Mouse (Mus musculus): ENCODE data around the gene Gga2.

Gga2 gene

DNA sequence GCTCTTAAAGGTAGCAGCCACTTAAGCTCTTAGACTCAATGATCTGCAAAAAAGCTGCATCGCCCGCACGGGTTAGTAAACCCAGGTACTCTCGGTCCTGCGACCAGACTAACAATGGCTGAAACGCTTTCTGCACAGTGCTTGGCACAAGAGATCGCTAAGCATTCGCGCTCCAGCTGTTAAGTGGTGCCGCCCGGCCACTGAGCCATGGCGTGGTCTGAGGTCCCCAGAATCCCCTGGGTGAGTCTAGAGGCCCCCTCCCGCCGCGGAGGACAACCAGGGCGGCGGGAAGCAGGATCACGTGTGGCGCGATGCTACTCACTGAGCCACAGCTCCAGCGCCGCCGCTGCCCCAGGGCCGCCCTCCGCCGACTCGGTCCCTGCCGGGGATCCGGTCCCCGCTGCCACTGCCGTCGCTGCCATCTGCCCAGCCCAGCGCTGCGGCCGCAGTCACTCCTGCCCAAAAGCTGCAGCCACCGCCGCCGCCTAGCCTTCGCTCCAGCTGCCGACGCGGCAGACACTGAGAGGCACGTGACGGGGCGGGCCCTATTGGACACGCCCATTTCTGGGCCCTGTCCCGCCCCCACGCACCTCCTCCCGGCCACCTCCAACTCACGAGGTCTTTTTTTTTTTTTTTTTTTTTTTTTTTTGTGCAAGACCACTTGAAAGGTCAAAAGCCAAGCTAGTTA, at the start of gene Gga2:
Gga2 (minus strand) TSS at position 556 of the 688 bp plus-strand sequence.
- in situ Hi-C loops (cut with MboI), result no loop called here

DNA sequence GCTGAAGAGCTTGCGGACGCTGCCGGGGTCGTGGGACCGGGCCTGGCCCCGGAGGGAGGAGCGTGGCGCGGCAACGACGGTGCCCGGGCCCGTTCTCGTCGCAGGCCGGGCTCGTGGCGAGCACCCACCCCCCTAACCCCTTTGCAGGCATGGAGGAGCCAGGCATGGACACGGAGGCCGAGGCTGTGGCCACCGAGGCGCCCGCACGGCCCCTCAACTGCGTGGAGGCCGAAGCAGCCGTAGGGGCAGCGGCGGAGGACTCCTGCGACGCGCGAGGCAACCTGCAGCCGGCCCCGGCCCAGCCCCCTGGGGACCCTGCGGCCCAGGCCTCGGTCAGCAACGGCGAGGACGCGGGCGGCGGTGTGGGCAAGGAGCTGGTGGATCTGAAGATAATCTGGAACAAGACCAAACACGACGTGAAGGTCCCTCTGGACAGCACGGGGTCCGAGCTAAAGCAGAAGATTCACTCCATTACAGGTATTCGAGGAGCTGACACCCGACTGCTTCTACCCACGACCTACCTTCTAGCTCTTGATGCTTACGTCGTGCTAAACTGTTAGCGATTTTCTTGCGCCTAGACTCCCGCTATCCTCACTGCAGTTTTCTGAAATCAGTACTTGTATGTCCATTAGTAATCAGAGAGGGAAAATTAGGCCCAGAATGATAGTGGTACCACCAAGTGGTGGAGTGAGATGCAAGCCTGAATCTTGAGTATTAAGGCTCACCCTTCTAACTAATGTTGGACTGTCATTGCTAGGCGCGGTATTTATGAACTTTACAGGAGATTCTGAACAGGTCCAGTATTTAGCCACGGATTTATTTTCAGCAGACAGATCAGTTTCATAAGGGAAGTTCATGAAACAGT, 46.7 kb upstream of the Gga2 start:
- in situ Hi-C loops (cut with MboI), result no loop called here

DNA sequence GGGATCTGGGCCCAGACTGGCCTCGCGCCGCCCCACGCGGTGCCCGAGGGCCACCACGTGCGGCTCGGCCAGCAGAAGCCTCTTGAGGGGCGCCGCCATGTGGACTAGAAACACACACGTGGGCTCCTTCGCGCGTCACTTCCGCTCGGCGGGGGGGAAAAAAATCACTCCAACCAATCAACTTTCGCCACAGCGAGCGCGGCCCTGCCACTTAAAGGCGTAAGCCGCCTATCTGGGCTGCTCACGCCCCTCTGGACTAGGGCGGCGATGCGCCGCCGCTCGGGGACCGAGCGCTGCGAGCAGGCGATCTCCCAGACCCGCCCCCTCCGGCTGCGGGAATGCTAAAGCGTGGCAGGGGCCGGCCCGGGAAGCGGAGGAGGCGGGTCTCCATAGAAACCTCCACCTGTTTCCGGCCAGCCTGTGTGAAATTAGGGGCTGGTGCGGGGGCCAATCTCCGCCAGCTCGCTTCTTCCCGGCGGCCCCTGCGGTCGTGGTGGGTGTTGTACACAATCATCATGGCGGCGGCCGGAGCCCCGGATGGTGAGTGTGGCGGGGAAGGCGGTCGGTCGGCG, 46.0 kb upstream of the Gga2 start, which contains the start of the genes Ubfd1 and Ears2:
Ubfd1 (plus strand) TSS at position 231 of the 572 bp plus-strand sequence.
Ears2 (minus strand) TSS at position 319 of the 572 bp plus-strand sequence.
- in situ Hi-C loops (cut with MboI), result no loop called here

DNA sequence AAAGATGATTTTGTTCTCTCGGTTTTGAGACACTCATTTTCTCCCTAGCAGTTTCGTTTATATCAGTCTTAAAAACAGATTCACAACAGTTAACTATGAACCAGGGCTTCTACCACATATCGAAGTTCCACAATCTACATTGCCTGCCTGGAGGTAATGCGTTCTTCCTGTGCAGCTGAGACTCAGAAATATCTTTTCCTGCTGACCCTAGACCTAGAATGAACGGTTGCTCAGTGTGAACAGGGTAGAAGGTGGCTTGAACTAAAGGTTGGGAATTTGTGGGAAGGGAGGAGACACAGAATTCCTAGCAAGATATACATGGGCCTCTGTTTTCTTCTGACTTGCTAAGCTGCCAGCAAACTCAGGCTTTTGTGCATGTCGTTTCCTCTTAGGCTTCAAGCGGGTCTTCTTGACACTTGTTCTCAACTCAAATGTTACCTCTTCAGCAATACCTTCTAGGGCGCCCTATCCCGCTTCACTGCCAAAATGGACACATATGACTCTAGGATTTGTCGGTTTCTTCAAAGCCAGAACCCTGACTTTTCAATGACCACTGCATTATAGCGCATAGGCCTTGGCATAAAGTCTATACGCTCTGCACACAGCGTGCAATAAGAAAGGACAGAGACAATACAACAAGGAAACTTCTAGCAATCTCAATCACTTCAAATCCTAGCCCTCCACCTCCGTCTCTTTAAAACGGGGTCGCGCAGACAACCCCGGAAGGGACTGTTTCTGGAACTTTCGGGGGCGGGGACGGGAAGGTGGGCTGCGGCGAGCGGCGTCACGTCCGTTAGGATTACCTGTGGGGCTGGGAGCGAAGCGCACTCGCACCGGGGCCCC, 45.3 kb upstream of the Gga2 start:
- in situ Hi-C loops (cut with MboI), result no loop called here

DNA sequence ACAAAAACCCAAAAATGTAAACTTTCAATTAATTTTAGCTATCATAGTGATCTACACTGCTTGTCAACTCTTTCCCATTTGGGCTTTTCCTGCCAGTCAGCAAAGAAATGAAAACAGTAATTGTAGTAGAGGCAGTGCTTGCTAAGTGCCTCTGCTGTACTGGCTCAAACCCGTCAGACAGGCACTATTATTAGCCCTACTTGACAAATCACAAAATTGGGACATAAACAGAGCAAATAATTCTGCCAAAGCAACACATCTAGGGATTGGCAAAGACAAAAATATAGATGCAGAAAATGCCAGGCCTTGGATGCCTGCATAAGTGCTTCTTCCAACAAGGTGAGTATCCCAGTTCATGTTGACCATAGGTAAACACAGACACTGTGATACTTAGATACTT, 44.6 kb upstream of the Gga2 start:
- in situ Hi-C loops (cut with MboI), result no loop called here

DNA sequence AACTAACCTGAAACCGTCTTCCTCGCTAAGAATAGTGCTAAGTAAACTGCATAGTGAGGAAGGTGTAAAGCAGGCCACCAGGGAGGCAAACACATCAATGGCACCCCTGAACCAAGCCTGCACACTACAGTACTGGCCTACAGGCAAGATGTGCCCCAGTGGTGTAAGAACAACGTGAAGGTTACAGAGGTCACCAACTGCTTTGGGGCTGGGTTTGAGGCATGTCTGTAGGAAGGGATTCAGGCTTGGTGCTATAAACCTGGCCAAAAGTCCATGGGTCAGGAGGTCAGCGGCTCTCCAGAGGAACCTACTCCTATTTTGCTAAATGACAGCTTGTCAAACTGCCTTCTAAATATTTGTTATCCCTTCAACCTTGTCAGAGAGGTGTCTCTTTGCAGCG, 35.6 kb upstream of the Gga2 start:
- in situ Hi-C loops (cut with MboI), result no loop called here

DNA sequence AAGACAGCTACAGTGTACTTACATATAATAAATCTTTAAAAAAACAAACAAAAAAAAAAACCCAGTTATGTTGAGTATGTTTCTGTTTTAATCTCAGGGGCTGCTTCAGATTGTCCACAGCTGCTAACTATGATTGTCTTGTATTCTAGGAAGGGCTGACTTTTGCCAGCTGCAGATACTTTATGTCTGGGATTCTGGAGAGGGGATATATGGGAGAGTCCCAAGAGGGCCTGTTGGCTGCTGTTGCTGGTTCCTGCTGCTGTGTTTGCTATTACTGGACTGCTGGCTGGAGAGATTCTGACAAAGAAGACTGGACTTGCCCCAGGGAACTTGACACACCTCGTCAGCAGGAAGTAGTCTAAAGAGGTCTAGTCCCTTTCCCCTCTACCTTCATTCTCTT, 29.8 kb upstream of the Gga2 start:
- in situ Hi-C loops (cut with MboI), result no loop called here

DNA sequence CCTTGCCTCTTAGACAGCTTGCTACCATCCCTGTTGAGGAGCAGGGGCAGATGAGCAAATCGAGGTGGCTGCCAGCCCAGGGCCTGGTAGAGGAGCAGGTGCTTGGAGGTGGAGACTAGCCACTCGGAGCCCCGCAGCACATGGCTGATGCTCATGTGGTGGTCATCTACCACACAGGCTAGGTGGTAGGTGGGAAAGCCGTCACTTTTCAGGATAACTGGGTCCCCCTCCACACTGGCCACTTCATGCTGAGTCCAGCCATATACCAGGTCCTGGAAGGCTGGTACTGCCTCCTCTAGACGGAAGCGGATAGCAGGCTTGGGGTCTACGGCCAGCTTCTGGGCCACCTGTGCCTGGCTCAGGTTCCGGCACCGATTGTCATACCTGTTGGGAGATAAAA, 27.2 kb upstream of the Gga2 start:
- in situ Hi-C loops (cut with MboI), result no loop called here

DNA sequence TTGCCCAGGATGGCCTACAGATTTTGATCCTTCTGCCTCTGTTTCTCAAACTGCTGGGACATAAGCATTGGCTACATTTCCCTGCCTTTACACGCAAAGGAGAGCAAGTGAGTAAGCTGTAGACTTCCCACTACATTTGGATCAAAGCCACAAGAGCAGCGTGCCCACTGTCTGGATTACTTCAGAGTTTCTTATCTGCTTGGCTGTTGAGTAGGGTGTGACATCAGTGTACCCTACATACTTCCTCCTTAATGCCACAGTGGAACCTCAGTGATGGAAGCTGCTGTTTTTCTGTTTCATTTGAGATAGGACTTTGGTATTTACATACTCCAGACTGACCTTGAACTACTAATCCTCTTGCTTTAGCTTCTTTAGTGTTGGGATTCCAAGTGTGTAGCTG, 25.8 kb upstream of the Gga2 start:
- in situ Hi-C loops (cut with MboI), result no loop called here

DNA sequence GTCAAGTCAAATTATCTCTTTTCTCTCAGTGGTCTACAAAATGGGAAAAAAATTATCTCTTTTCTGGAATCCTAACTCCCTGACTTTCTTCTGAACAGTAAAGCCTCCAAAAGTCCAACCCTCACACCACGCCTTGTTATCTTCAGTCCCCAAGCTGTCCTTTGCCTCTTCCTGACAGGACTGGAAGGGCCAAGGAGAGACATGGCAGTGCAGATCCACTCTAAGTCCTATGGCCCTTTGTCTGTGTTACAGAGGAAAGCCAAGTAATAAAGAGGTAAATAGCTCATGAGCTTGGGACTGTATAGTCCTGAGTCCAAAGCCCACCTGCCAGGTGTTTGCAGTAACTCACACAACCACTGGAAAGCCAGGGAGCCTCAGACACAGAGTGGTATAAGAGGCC, 24.7 kb upstream of the Gga2 start:
- in situ Hi-C loops (cut with MboI), result no loop called here

DNA sequence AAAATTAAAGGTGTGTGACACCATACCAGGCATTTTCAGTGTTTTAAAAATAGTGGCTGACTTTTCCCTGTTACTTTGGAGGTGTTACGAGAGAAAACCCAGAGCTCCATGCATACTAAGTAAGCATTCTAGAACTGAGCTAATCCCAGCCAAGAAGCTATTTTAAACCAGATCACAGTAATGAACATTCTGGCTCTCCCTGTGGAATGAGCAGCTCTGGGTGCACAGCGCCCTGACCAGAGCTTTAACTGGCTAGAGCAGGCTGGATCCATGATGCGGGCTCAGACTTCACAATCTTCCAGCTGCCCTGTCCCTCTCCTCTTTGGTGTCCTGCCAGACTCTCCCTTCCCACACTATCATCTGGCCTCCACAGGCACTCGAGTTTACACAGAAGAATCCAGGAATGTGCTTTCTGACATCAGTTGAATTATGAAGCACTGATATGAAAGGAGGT, 24.2 kb upstream of the Gga2 start:
- in situ Hi-C loops (cut with MboI), result no loop called here

DNA sequence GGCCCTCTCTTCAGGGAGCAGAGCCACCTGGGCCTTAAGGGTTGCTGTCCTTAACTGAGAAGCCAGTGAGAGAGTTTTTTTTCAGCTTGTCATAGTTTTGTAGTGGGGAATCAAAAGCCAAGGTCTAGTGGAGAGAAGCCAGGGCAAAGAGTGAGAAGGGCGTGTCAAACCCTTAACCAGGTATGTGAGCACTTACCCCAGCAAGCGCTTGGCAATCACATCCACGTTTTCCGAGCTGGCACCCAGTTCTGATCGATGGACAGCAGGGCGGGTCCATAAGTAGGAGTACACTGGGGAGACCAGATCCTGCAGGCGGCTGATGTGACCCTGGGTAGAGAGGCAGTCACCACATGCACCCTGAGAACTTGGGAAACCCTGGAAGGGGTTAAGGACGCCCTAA, 23.1 kb upstream of the Gga2 start:
- in situ Hi-C loops (cut with MboI), result no loop called here

DNA sequence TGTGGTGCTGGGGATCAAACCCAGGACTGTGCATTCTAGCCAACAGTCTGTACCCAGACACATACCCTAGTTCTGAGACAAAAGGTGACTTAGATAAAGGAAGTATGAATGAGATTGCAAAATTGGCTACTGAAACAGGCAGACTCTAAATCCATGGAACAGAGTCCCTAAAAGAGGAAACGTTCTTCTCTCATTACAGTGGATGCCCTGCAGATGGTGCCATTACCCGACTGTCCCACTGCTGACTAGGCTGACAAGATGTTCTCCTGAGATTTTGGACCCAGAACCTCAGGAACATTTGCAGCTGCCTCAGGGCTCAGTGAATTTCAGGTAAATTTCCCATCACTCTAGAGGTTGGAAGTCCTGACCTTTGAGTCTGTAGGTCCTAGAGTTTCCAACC, 13.3 kb upstream of the Gga2 start:
- in situ Hi-C loops (cut with MboI), result no loop called here

DNA sequence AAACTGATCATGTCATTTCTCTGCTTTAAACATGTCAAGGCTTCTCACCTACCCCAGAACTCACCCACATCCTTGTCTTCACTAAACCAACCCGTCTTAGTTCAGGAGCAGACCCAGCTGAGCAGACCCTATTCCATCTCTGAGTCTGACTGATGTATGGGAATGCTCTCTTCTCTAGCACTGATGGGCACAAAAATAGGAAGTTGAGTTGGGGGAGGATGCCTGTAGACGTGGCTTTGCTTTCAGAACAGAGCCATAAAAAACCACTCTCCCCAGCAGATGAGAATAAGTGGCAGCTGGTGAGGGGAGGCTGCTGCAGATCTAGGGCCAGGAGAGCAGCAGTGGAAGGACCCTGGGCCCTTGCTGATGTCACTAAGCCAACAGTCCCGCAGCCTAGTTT, 12.3 kb upstream of the Gga2 start:
- in situ Hi-C loops (cut with MboI), result no loop called here

DNA sequence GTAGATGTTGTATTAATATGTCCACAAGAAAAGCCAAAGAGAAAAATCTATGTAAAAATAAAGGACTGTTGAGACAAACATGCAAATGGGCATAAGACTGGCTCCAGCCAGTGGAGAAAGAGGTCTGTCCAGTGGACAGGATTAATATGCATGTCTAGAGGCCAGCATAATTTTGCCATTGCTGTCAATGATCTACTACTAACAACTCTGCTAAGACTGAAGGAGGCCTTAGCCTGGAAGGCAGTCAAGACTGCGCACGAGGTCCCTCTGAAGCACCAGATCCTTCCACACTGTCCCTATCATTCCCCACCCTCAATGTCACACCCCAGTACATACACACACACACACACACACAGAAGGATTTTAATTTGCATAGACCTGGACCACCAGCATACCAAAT, 1.1 kb upstream of the Gga2 start:
- in situ Hi-C loops (cut with MboI), result no loop called here

DNA sequence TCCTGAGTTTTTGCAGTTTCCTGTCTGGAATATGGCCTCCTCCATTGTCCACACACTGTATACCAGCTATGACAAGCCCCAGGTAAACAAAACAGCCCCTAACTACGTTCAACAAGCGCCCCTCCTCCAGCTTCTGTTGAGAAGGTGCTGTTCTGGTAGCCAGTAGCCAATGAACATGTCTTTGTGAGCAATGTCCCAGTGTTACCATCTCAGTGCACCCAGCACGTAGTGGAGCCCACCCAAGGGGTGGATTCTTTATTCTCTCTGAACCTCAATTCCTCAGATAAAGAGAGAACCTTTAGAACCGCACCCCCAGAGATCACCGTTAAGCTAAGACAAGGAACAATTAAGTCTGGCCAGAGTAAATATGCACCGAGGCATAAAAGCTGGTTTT, 752 bp downstream of the Gga2 start:
- in situ Hi-C loops (cut with MboI), result no loop called here

DNA sequence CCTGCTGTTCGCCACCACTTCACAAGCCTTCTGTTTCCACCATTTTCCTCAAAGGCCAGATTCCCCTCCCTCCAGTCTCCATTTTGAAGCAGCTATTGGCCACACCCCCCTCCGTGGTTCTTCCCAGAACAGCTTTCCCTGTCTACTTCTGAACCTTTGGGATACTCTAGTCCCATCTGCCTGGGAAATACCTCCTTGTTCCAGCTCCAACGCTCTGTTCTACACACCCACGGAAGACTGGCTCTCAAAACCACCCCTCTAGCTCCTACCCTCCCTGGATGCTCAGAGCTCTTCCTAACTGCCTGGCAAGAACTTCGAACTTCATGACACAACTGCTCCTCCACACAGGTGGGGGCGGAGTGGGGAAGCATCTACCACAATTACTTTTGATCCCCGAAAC, 2.0 kb downstream of the Gga2 start:
- in situ Hi-C loops (cut with MboI), result no loop called here

DNA sequence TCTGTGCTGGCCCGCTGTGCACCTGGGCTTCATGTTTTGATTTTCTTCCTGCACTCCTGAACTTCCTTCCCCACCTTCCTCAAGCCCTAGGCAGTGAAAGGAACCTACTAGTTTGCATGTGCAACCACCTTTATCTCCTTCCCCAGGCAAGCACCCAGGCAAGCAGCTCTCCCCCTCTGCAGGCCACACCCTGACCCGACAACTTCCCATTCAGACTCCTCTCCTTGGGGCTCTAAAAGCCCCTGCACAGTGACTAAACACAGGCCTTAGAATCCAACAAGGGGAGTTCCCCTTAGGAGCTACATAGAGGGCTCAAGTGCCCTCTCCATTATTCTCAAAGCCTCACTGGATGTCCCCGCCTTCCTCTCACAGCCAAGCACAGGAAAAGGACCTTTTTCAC, 2.8 kb downstream of the Gga2 start:
- in situ Hi-C loops (cut with MboI), result no loop called here

DNA sequence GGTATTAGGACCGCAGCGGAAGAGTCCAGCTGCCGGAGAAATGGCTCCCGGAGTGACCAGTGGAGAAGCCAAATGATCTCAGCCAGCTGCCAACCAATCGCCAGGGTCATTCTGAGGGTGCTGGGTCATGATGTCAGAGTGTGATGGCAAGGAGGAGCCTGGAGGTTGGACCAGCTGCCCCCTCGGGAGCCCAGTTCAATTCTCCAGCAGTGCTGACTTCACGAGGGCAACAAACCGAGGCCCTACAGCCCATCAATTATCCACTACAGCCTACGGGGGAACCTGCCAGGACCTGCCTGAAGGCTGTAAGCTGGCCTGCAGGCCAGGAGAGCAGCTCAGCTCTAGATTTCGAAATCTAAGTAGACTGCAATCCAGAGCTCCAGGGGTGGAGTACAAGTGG, 5.3 kb downstream of the Gga2 start:
- in situ Hi-C loops (cut with MboI), result no loop called here

DNA sequence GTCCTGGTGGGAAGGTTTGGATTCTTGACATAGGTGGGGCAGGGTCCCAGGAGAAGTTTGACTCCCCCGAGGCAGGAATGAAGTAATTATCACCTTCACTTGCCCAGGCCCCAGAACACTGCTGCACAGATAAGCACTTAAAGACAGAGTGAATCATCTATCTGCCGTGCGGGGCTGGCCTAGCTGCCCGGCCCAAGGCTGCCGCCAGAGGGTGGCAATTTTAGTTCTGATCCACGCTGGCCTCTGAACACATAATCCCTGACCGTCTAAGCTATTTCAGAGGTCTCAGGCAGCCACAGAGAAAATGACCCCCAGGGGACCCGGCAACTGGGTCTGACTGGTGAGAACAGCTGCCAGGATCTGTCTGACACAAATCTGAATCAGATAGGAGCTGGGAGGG, 5.9 kb downstream of the Gga2 start:
- in situ Hi-C loops (cut with MboI), result no loop called here

DNA sequence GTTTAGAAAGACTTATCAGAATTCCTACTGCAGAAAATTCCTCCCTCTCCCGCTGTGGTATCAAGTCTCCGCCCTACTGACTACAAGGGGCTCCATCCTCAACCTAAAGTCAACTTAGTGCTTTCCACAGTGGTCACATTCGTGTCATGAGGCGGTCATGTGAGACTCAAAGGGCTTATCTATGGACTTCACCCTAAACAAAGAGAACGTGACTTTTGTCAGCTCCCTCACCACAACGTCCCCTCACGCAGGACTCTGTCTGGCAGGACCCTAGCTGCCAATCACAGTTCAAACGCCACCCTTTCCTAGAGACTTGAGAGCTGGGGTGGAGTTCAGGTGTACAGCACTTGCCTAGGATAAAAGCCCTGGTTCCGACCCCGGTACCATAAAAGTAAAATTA, 8.1 kb downstream of the Gga2 start:
- in situ Hi-C loops (cut with MboI), result no loop called here

DNA sequence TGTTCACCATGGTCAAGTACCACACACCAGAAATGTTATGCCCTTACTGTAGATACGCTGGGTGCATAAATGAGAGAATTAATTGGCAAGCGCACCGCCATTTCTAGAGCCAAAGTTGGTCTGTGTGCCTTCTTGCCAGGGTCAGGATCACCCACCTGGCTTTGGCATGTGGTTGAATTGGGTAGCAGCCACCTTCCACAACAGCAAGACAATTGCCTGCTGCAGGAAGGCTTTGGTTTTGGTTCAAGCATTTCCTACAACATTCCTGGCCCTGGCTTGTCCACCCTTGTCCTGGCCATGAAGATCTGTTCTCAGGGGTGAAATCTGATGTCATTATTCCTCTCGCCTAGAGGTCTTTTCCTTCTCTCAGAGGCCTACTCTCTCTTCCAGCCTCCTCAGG, 8.7 kb downstream of the Gga2 start:
- in situ Hi-C loops (cut with MboI), result no loop called here

All from mature B cell (primary cell).